Mouse (Mus musculus) thymus, postnatal 0 days (tissue): ENCODE data around the gene Unc79. TPM values are rescaled to one million over a fixed set of nuclear protein-coding genes. Genes with fewer than 3 reads are reported as not detected.

Source experiments
- DNase-seq: peaks from one replicate; pipeline ENCODE4 v3.0.0-alpha.2; 2015; ENCODE audit warnings: low spot score
- polyA plus RNA-seq: library from polyadenylated mRNA; unstranded; fragments of >200 nt; fragmentation: Nextera tagmentation; extraction: Ambion mirVana; gene quantifications from 2 replicates; pipeline ENCODE4 v1.2.1, GENCODE M21; 2015

Gene Unc79
- polyA plus RNA-seq, 1 experiment from 2014 or later = 1.7 TPM

DNA sequence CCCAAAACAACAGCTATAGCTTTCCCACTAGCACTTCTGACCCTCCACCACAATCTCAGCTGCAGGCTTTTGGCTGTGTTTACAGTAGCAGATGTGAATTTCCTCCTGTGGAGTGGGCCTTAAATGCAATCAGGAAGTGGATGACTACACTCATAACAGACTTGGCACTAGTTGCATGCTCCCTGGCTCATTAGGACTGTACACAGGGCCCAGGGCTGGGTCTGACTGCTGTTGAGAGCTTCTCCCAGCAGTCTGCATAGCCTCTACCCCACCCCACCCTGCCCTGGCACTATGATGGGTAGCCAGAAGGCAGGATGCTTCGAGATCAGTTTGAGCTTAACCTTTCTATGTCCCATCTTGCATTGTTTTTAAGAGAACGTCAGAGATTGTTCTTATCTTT, 91.5 kb downstream of the Unc79 start:
- no peak for DNase-seq

DNA sequence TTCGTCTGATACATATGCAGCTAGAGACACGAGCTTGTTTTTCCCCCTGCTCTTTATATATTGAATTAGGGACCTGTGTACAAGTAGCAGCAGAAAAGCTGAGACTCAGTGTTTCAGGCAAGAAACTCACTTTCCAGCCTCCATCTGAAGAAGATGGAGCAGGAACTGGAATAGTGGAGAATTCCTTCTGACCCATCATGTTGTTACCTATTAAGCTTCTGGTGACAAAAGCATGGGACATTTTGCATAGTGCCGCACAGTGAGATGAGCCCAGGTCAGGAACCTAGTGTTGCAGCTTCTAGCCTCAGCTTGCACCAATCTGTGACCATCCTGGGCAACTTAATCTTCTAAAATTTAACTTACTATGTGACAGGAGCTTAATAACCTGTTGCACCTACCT, 92.7 kb downstream of the Unc79 start:
- no peak for DNase-seq

- no peak for DNase-seq
These were observed 94.1 kb downstream of the Unc79 start for GRCm38 (mm10) chr12:103042711-103043110.

- no peak for DNase-seq
These were observed 95.8 kb downstream of the Unc79 start for GRCm38 (mm10) chr12:103044422-103044821.

- no peak for DNase-seq
These were observed 101.2 kb downstream of the Unc79 start for GRCm38 (mm10) chr12:103049865-103050264.

DNA sequence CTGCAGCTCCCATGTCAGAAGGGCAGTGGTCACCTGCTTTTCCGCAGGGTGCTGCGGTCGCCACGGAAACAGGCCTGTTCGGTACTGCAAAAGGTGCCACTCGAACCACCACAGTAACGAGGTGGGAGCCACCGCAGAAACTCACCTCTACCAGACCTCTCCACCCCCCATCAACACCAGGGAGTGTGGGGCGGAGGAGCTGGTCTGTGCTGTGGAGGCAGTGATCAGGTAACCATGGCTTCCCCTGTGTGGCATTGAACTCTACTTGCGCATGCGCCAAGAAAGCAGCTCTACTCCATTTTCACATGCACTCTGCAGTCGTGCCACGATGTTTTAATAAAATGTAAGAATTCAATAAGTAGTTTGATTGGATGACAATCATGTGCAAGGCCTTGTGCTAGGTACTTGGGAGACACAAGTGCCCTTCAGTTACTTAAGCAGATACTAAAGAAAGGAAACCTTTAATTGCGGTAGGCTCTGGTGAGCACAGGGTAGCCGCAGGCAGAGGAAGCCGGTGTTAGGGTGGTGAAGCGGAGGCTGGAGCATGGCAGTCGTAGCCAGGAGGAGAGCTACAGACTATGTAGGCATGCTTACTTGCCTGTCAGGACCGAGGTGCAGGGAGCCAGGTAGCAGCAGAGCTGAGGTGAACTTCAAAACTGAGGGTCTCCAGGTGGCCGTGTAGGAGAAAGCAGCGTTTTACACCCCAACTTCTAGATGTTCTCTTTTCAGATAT, 110.8 kb downstream of the Unc79 start:
- no peak for DNase-seq

GRCm38 (mm10) chr12:103060791-103061190, 112.1 kb downstream of the Unc79 start:
- no peak for DNase-seq

- no peak for DNase-seq
These were observed 113.5 kb downstream of the Unc79 start for GRCm38 (mm10) chr12:103062133-103062532.

DNA sequence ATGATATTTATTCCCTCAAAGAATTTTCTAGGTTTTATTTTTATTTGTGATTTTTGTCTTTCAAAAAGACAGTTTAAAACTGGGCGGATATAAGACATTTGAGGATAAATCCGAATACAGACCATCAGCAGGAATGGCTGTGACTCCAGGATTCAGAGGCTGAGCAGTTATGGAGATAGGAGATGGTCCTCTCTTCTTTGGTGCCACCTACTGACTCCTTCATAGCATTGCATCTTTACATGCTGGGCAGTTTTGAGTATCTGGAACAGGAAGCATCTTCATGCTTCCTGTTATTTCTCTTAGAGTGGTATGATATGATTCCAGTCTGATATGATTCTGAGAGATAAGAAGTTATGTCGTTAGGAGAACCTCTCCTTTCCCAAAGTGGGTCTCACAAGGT, 116.3 kb downstream of the Unc79 start:
- DNase-seq = peak; percentile 34

DNA sequence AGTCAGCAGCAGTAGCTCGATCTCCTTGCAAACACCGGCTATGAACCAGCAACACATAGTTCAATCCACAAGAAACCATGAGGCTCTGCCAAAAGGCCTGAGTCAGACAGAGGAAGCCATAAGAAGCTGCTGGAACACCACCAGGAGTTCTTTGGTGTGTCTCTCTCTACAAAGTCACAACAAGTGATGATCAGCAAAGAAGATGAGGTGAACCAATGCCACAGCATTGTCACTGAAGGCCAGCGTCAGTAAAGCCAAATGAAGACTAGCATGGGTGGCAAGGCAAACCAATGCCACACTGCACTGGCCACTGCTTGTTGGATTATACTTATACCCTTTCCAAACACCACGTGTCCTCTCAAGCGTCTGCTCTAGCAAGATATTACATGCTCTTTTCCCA, 119.5 kb downstream of the Unc79 start:
- no peak for DNase-seq

- no peak for DNase-seq
These were observed 120.9 kb downstream of the Unc79 start for GRCm38 (mm10) chr12:103069565-103069964.

DNA sequence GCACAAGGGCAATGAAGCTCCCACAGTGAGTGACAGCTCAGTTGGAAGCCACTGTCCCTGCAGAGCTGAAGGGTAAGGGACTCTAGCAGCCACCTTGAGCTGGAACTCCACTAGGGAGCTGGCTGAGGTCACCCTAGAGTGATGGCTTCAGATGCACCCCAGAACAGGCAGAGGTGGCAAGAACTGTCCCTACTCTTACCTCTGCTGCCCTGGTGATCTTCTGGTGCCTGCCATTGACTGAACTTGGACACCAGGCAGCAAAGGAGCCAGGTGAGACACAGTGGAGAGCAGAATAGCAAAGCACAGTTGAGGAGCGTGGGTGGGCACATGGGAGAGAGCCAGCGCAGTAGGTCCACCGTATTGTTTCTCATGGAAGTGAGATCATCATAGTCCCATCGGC, 125.3 kb downstream of the Unc79 start:
- no peak for DNase-seq

- DNase-seq = no peak
These were observed 130.1 kb downstream of the Unc79 start for GRCm38 (mm10) chr12:103078751-103079150.

GRCm38 (mm10) chr12:103080055-103080454, 131.4 kb downstream of the Unc79 start:
- no peak for DNase-seq

GRCm38 (mm10) chr12:103091831-103092230, 143.2 kb downstream of the Unc79 start:
- DNase-seq = no peak

GRCm38 (mm10) chr12:103095160-103095559, 146.5 kb downstream of the Unc79 start:
- no peak for DNase-seq

- DNase-seq = no peak
These were observed 150.5 kb downstream of the Unc79 start for GRCm38 (mm10) chr12:103099185-103099584.

GRCm38 (mm10) chr12:103100088-103100487, 151.4 kb downstream of the Unc79 start:
- no peak for DNase-seq

GRCm38 (mm10) chr12:103103041-103103440, 154.4 kb downstream of the Unc79 start:
- no peak for DNase-seq

DNA sequence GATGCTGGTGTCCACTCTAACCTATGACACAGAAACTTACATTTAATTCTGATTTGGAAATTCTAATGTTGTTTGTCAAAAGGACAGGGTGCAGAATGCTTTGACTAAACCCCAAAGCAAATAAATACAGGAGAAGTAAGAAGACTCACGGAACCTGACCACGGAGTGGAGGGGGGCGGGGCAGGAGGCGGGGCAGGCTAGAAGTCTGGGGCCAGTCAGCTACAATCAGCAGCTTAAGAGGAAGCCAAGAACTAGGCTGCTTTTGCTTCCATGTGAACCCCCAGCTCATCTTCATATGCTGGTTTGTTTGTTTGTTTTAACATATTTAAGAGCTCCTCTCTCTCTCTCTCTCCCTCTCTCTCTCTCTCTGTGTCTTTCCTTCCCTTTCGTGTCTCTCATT, 154.9 kb downstream of the Unc79 start:
- DNase-seq = peak; percentile 8

DNA sequence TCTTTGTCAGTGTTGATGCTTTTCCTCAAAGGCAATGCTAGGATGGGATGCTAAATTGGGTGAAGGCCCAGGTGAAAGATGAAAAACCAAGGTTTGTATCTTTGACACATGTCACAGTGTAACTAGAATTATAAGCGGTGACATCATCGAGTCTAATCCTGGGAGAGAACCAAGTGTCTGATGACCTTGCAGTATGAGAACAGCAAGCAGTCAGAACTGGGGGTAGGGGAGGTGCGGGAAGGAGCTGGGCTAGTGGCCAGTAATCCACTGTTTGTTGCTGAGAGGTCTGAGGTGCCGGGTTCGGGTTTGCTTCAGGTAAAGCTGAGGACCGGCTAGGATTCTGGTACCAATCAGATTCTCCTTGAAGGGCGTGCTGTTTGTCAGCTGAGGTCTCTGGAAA, 160.6 kb downstream of the Unc79 start:
- DNase-seq = no peak

DNA sequence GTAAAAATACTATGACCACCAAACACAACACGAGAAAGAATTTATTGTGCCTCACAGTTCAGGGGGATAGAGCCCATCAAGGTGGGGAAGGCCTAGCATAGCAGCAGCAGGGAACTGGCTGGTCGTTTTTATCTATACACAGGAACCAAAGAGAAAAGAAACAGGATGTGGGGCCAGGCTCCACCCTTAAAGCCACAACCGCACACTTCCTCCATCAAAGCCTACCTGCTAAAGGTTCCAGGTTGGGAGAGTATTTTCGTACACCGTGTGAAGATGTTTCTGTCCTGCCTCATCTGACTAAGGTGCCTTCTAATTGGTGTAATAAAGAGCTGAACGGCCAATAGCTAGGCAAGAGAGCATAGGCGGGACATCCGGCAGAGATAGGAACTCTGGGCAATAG, 168.0 kb downstream of the Unc79 start:
- DNase-seq = peak; percentile 35

- no peak for DNase-seq
These were observed 169.0 kb downstream of the Unc79 start for GRCm38 (mm10) chr12:103117517-103118193.
